Mouse (Mus musculus) embryonic facial prominence, embryonic 10.5 days (tissue): ENCODE results near the gene Hps5. TPM values are rescaled to one million over a fixed set of nuclear protein-coding genes. Genes with fewer than 3 reads are reported as not detected.

Experiments
- DNase-seq: peaks from one replicate; pipeline ENCODE4 v3.0.0-alpha.2; 2017; ENCODE audit warnings: low spot score
- H3K27ac ChIP-seq: fragments of 300-500 bp; sonication (generic); replicated peaks from 2 replicates; pipeline ENCODE4 v1.5.1; 2016; ENCODE audit warnings: mild to moderate bottlenecking
- H3K27me3 ChIP-seq: fragments of 300-500 bp; sonication (generic); replicated peaks from 2 replicates; pipeline ENCODE4 v1.6.1; 2016; ENCODE audit warnings: low read depth, mild to moderate bottlenecking; ENCODE audit not compliant: poor library complexity, severe bottlenecking
- H3K36me3 ChIP-seq: fragments of 300-500 bp; sonication (generic); replicated peaks from 2 replicates; pipeline ENCODE4 v1.6.1; 2016; ENCODE audit warnings: mild to moderate bottlenecking, moderate library complexity
- H3K4me1 ChIP-seq: fragments of 300-500 bp; sonication (generic); 2 replicates; pipeline ENCODE4 v1.6.1; 2016
- H3K4me3 ChIP-seq: fragments of 300-500 bp; sonication (generic); 2 replicates; pipeline ENCODE4 v1.5.1; 2016; ENCODE audit warnings: mild to moderate bottlenecking, moderate library complexity
- H3K9me3 ChIP-seq: fragments of 300-500 bp; sonication (generic); 2 replicates; pipeline ENCODE4 v1.6.1; 2016; ENCODE audit warnings: mild to moderate bottlenecking
- WGBS: fragments of 180-500 bp; shearing (Covaris S2); methylation state at CpG from one replicate; pipeline ENCODE4 v1.1.7; 2016; 5-methylcytosine and 5-hydroxymethylcytosine counted together
- polyA plus RNA-seq: library from polyadenylated mRNA; unstranded; fragments of >200 nt; fragmentation: Nextera tagmentation; extraction: Ambion mirVana; gene quantifications from 2 replicates; pipeline ENCODE4 v1.2.1, GENCODE M21; 2016

Gene Hps5
- polyA plus RNA-seq, 1 experiment from 2014 or later: 19.2 TPM

DNA sequence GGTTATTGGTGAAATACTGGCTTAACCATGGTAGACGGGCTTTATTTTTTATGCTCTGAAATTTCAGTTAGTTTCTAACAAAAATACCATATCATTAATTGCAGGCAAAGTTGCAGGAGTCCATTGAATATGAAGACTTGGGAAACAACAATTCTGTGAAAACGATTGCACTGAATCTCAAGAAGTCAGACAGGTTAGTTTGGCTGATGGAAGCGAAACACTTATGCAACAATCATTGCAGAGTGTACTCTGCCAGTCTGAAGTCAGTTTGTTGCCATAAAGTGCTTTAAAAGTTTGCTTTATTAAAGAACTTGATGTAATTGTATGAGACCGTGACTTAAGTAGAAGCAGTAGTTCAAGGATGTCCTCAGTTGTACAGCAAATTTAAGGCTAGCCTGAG lies 18.1 kb upstream of the Hps5 start:
- H3K27ac ChIP-seq: no peak overlapping the region
- no peaks in the 10 kb centered on the region for H3K4me1 ChIP-seq
- H3K9me3 ChIP-seq: no peaks in the 10 kb centered on the region
- H3K4me3 ChIP-seq: no peak overlapping the region
- H3K36me3 ChIP-seq: peaks cover 95% of the 10 kb centered on the region
- WGBS: 93% methylated on average over 4 of the region's 4 CpGs
- DNase-seq: no peak
- no peaks in the 10 kb centered on the region for H3K27me3 ChIP-seq

DNA sequence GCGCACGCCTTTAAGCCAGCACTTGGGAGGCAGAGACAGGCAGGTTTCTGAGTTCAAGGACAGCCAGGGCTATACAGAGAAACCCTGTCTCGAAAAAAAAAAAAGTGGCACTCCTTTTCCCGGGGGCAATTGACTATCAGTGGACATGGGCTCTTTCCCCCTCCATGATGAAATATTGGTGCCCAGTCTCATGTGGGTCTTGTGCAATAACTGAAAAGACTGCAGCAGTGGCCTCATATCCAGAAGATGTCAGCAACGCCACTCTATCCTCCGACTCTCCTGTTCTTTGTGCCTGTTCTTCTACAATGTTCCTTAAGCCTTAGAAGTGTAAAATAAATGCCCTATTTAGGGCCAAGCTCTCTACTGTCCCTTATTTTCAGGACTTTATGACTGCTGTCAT lies 14.5 kb upstream of the Hps5 start:
- Histone ChIP-seq H3K9me3 (no peaks in the 10 kb centered on the region), H3K27ac (no peak overlapping the region), H3K4me1 (no peaks in the 10 kb centered on the region), H3K36me3 (peaks cover 97% of the 10 kb centered on the region), H3K4me3 (no peak overlapping the region), H3K27me3 (no peaks in the 10 kb centered on the region)
- WGBS: 95% methylated on average over 6 of the region's 6 CpGs
- DNase-seq: no peak

DNA sequence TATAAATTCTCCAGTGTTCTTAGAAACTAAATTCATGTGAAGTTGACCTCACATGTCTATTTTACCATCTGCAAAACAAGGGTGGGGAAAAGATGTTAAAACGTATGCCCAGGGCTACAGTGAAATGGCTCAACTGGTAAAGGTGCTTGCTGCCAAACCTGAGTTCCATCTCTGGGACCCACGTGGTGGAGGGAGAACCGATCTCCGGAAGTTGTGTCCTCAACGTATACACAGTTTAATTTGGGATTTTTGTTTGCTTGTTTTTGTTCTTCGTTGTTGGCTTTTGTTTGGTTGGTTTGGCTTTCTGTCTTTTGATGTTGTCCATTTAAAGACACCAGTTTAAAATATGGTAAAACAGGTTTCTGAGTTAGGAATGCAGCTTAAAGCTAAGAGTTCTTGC lies 915 bp upstream of the Hps5 start:
- Histone ChIP-seq H3K27ac (no peak overlapping the region), H3K27me3 (no peaks in the 10 kb centered on the region), H3K4me1 (peaks cover 23% of the 10 kb centered on the region), H3K36me3 (peaks cover 37% of the 10 kb centered on the region), H3K9me3 (no peaks in the 10 kb centered on the region), H3K4me3 (peak overlapping the region; percentile 96)
- 58% methylated on average over 6 of the region's 6 CpGs for WGBS
- DNase-seq: no peak

DNA sequence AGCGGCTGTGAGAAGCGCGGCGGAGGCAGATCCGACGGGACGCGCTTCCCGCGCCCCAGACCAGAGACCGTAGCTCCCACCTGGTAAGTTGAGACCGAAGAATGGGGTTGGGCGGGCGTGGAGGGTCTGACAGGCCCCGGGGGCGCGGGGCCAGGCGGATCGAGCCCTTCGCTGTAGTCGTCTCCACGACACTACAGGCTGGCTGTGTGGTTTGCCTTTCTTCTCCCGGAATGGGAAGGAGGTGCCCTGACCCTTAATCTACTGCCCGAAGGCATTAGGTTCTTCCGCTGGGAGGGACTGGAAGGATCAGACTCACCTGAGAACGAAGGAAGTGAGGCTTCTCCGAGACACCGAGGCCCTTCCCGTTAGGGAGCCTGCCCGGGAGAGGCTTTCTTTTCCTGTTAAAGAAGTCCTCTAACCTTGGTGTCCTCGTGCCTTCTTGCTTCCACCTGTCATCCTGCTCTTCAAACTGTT lies 379 bp upstream of the Hps5 start:
- peak overlapping the region; percentile 96 for H3K4me3 ChIP-seq
- WGBS: under 1% methylated on average over 31 of the region's 31 CpGs
- no peaks in the 10 kb centered on the region for H3K27me3 ChIP-seq
- peaks cover 23% of the 10 kb centered on the region for H3K4me1 ChIP-seq
- no peak for DNase-seq
- H3K9me3 ChIP-seq: no peaks in the 10 kb centered on the region
- peaks cover 31% of the 10 kb centered on the region for H3K36me3 ChIP-seq
- peak overlapping the region; percentile 100 for H3K27ac ChIP-seq

DNA sequence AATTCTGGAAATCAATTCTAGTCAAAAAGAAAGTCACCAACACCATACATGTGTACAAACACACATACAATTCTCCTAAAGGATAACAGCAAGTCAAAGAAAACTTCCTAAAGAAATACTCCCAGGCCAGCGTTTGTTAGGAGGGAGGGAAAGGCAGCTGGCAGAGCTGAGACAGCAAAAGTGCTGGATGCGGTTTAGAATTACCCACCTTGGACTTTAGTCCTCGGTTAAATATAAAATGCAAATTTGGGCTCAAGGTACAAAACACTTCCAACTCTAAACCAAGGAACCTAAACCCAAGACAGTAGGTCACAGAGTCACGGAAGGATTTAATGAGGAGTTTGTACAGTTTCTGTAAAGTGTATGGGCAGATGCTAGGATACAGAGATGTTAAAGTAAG lies 2.0 kb downstream of the Hps5 start:
- no peak for DNase-seq
- WGBS: 88% methylated on average over 4 of the region's 4 CpGs
- H3K4me1 ChIP-seq: peaks cover 23% of the 10 kb centered on the region
- H3K36me3 ChIP-seq: peaks cover 28% of the 10 kb centered on the region
- H3K27ac ChIP-seq: no peak overlapping the region
- no peaks in the 10 kb centered on the region for H3K27me3 ChIP-seq
- H3K4me3 ChIP-seq: no peak overlapping the region
- no peaks in the 10 kb centered on the region for H3K9me3 ChIP-seq

DNA sequence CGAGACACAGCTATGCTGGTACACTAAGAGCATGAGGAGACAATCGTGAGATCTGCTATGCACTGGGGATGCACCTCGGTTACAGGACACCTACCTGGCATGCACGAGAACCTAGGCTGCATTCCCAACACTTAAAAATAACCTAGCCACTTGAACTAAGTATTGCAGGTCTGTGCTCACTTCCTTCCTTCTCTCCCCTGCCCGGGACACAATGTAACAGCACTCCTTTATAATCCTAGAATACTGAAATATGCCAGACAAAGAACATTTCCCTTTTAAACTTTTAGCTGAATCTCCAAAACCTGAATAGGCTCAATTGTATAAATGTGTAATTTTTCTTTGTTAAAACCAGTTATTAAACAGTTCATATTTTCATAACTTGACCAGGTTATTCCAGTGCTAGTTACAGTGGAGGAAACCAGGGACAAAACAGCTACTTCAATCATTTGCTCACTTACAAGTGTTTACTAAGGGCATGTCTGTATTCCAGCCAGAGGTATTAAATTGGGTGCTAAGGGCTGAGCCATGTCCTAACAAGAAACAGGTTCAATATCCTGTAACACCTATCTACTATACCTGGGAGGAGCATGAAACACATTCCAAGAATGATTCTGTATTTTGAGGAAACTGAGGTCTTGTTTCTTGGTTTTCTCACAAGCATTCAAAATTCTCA lies 6.6 kb downstream of the Hps5 start:
- peaks cover 1% of the 10 kb centered on the region; the same call in 1 of the 2 replicates for H3K4me1 ChIP-seq
- H3K27ac ChIP-seq: no peak overlapping the region
- no peaks in the 10 kb centered on the region for H3K27me3 ChIP-seq
- no peak overlapping the region for H3K4me3 ChIP-seq
- H3K36me3 ChIP-seq: peaks cover 60% of the 10 kb centered on the region
- DNase-seq: no peak
- 88% methylated on average over 5 of the region's 5 CpGs for WGBS
- H3K9me3 ChIP-seq: no peaks in the 10 kb centered on the region

DNA sequence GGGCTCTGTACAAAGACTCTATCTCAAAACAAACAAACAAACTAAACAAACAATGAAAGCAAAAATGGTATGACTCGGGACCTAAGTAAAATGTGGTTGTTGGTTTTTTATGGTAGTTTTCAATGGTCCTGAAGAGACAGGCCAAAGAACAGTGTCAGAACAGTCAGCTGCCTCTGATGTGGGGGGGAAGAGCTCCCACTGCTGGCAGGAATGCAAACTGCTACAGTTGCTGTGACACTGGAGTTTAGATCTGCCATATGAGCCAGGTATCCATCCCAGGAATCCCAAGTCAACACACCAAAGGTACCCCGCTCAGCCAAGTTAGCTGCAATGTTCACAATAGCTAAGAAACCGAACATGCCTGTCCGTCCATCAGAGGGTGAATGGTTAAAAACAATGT lies 25.2 kb downstream of the Hps5 start:
- H3K9me3 ChIP-seq: no peaks in the 10 kb centered on the region
- H3K4me1 ChIP-seq: no peaks in the 10 kb centered on the region
- H3K36me3 ChIP-seq: peaks cover 84% of the 10 kb centered on the region
- no peaks in the 10 kb centered on the region for H3K27me3 ChIP-seq
- no peak overlapping the region for H3K4me3 ChIP-seq
- WGBS: 64% methylated on average over 4 of the region's 4 CpGs
- H3K27ac ChIP-seq: no peak overlapping the region
- peak; percentile 78 for DNase-seq

DNA sequence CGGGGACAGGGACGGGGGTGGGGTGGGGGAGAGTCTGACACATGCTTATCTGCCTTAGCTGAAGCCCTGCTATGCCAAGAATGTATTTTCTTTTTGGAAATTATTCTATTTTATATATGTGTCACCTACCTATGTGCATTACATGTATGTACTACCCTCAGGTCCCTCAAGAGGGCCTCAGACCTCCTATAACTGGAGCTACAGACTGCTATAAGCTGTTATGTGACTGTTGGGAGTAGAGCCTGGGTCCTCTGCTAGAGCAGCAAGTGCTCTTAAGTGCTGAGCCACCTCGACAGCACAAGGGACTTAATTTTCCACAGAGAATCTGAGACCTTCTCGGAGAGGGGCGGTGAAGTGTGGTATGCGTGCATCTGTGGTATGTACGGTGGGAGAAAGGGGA lies 27.4 kb downstream of the Hps5 start:
- H3K36me3 ChIP-seq: peaks cover 84% of the 10 kb centered on the region
- H3K9me3 ChIP-seq: no peaks in the 10 kb centered on the region
- H3K4me1 ChIP-seq: no peaks in the 10 kb centered on the region
- H3K27me3 ChIP-seq: no peaks in the 10 kb centered on the region
- H3K27ac ChIP-seq: no peak overlapping the region
- H3K4me3 ChIP-seq: no peak overlapping the region
- WGBS: 91% methylated on average over 7 of the region's 7 CpGs
- DNase-seq: no peak

DNA sequence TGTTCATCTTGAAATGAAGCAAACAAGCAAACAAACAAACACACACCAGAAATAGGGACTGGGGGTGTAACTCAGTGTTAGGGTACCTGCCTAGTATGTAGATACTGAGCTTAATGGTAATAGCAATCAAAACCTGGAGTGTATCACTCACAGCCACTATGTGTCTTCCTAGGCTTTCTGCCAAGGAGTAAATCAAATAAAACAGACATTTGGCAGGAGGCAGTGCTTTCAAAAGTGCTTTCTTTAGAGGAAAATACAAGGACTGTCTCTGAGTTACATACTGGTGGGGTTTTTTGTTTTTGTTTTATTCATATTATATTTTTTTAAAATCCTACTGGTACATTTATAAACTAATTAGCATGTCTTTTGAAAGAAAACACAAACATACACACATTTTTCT lies 28.5 kb downstream of the Hps5 start:
- DNase-seq: no peak
- H3K4me3 ChIP-seq: no peak overlapping the region
- H3K27me3 ChIP-seq: no peaks in the 10 kb centered on the region
- no peaks in the 10 kb centered on the region for H3K9me3 ChIP-seq
- H3K36me3 ChIP-seq: peaks cover 84% of the 10 kb centered on the region
- no peak overlapping the region for H3K27ac ChIP-seq
- no peaks in the 10 kb centered on the region for H3K4me1 ChIP-seq

DNA sequence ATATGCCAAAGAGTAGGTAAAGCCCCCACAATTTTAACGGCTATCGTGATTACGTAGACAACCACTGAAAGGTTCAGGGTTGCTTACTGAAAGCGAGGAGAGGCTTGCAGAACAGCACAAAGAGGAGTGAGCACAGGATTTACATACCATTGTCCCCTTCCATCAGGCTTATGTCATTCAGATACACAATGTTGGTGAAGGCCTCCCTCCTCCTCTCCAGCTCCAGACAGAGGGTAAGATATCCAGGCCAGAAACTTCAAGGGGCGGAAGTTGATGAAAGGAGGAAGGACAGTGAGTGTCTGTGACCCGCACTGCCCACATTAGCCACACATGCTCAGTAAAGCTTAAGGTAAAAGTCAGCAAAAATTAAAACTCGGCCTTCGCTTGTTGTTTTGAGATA lies 31.2 kb downstream of the Hps5 start:
- no peak overlapping the region for H3K27ac ChIP-seq
- H3K27me3 ChIP-seq: no peaks in the 10 kb centered on the region
- H3K4me3 ChIP-seq: no peak overlapping the region
- no peak for DNase-seq
- no peaks in the 10 kb centered on the region for H3K4me1 ChIP-seq
- WGBS: 87% methylated on average over 8 of the region's 8 CpGs
- no peaks in the 10 kb centered on the region for H3K9me3 ChIP-seq
- H3K36me3 ChIP-seq: peaks cover 93% of the 10 kb centered on the region

DNA sequence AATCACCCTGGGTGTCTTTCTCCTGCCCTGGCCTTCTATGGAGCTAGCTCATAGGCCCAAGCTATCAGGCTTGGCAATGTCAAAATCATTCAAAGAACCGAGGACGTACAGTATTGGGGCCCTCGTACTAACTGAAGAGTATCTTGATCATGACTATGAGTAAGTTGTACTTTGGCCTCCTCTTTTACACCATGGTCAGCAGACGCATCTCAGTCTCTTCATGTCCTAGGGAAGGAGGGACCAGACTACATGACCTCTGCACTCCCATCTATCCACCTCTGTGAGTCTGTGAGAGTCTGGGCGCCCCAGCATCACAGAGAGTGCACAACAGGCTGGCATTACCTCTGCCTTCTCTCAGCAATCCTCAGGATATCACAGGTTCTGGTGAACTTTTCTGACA lies 33.3 kb downstream of the Hps5 start:
- H3K27ac ChIP-seq: no peak overlapping the region
- no peak overlapping the region for H3K4me3 ChIP-seq
- H3K36me3 ChIP-seq: peaks cover 85% of the 10 kb centered on the region
- no peak for DNase-seq
- 90% methylated on average over 5 of the region's 5 CpGs for WGBS
- no peaks in the 10 kb centered on the region for H3K4me1 ChIP-seq
- H3K27me3 ChIP-seq: no peaks in the 10 kb centered on the region
- H3K9me3 ChIP-seq: no peaks in the 10 kb centered on the region

DNA sequence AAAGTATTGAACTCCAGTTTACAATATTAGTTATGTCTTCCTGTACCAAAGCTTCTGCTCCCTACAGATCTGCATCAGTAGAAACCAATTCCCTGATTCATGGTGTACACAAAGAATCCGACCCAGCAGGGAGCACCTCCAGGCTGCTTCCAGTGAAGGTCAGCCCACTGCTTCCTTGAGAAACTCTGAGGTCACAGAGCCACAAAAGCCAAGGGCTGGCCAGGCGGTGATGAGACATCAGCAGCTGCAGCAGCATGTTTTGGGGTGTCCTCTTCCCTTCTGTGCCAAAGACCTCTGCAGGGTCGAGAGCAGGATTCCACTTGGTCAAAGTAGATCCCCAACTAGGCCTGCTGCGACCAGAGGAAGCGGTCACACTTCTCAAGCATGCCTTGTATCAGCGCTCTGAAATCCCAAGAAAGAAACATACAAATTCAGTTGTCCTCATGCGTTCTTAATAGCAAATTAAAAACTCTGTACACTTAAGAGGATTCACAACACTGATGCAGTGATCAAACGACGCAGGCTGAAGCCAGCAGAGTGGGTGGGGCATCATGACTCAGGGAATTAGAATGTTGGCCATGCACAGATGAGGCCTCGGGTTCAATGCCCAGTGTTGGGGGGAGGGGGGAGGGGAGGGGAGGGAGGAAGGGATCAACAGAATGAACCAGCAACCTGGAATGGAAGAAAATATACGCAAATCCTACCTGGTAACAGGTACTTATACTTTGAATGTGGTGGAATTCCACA lies 34.6 kb downstream of the Hps5 start:
- 76% methylated on average over 11 of the region's 11 CpGs for WGBS
- no peaks in the 10 kb centered on the region for H3K4me1 ChIP-seq
- no peaks in the 10 kb centered on the region for H3K9me3 ChIP-seq
- no peaks in the 10 kb centered on the region for H3K27me3 ChIP-seq
- no peak for DNase-seq
- no peak overlapping the region for H3K27ac ChIP-seq
- H3K4me3 ChIP-seq: no peak overlapping the region
- H3K36me3 ChIP-seq: peaks cover 73% of the 10 kb centered on the region

DNA sequence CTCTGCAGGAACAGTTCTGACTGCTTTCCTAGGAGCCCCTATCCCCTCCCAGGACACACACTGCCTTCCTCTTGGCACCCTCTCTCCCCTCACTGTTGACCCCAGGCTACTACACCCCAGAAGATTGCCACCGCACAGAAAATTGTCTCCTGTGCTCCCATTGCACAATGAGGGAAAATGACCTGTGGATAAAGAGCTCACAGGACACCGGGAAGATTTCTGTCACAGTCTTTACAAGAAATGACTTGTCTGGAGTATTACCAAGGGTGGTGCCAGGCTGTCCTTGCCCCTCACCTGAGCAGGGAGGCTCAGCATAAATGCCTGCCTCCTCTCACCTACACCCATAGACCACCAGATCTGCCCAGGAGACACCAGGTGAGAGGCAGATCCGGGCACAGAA lies 44.4 kb downstream of the Hps5 start, which contains the start of gene Saa2:
Gene Saa2, plus strand, starts transcription at position 301 of the 400 bp plus-strand sequence.
- H3K27me3 ChIP-seq: no peaks in the 10 kb centered on the region
- H3K4me1 ChIP-seq: peaks cover 18% of the 10 kb centered on the region
- H3K27ac ChIP-seq: no peak within 1 kb of the TSS
- DNase-seq: no peak
- no peak within 1 kb of the TSS for H3K4me3 ChIP-seq
- H3K36me3 ChIP-seq: no peaks in the 10 kb centered on the region
- H3K9me3 ChIP-seq: no peaks in the 10 kb centered on the region
- WGBS: 80% methylated on average over 3 of the region's 3 CpGs
